Mouse (Mus musculus): ENCODE data around the gene 4930523C07Rik.

4930523C07Rik gene

DNA sequence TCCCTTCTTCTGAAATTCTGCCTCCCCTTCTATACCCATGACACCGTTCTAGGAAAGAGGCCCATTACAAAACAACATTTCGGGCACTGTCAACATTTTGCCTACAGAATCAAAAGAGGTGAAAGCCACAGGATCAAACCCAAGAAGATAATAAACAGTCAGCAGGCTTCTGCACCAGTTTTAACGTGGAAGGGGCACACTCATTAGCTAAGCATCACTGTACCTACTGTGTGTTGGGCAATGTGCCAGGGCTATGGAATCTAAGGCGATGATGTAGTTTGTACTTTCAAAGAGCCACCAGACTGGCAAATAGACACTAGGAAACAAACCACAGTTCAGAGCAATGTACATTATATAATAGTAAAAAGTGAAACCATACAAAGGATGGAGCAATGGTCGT, 1.8 kb downstream of the 4930523C07Rik start:
- DNase-seq (ENCODE audit: low read depth, low spot score) = no peak

DNA sequence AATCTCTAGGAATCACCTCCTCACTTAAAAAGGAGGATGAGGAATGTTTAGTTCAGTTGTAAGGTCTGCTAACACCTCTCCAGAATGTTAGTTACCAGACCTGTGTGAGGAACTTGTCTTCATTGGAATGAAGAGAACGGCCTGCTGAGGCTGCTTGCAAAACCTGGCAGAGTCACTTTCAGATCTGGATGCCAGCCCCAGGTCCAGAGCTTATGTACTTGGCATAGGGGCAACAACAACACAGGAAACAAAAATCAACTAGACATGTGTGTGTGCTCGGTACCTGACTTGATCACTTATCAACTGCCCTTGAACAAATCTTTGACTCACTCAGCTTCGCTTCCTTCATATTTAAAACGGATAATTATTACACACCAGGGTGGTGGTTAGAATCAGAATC, 2.6 kb downstream of the 4930523C07Rik start:
- no peak for DNase-seq (ENCODE audit: low read depth, low spot score)

DNA sequence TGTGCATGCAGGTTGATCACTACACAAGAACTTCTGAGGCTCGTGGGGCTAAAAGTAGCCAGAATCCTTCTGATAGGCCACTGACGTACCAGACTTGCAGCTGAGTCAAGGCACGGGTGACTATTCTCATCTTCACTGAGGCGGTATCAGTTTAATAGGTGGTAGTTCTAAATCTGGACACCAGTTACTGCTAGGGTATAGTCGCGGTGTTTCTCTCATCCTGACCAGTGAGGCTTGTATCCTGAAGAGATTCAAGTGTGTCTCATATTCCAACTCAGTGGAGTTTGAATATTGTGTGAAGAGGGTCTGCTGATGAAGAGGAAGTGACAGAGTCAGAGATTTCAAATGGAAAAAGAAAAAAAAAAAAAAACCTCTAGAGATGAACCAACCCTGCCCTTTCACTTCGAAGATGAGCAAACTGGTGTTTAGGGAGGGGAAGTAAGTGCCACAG, 3.3 kb downstream of the 4930523C07Rik start:
- DNase-seq (ENCODE audit: low read depth, low spot score) = no peak

DNA sequence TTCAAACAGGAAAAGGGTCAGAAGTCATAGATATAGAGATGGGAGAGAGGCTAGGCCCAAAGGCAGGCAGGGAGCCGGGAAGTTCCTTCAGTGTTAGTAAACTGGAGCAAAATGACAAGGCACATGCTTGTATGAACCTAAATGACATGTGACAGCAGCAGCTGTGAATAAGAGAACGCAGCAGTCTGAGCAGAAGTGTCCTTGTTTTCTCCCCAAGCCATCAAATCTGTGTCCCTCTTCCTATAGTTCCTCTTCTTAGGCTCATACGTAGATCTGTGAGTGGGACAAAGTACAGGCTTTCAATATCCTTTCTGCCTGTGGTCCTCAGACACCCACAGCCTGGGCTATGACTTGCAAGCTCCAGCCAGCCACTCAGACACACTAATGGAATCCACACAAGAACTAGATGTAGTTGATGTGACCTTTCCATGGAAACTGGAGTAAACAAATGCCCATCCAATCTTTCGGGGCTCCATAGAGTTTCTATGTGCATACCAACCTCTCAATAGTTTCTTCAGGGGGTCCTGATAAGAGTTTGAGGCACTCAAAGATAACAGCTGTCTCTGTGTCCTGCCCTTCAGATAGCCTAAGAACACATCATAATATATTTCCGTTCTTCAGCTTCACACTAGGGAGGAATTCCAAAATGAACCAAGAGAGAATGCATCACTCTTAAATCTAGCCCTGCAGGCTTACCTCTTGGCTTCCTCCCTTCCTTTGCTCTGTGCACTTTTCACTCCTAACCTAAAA, 5.1 kb downstream of the 4930523C07Rik start:
- no peak for DNase-seq (ENCODE audit: low read depth, low spot score)

DNA sequence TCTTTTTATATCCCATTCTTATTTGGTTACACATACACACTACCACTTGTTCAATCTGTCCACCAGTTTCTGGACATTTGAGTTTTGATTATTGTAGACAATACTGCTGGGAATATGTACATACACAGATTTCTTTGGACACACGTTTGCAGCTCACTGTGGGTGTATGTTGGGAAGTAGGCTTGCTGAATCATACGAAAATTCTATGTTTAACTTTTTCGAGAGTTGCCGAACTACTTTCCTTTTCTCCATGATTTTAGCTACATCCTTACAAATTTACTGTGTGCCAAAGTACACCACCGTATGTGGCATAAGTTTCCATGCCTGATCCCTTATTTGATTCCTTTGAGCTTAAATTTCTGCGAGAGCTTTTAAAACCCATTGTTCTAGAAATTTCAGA, 6.7 kb downstream of the 4930523C07Rik start:
- peak; percentile 51 for DNase-seq (ENCODE audit: low read depth, low spot score)

DNA sequence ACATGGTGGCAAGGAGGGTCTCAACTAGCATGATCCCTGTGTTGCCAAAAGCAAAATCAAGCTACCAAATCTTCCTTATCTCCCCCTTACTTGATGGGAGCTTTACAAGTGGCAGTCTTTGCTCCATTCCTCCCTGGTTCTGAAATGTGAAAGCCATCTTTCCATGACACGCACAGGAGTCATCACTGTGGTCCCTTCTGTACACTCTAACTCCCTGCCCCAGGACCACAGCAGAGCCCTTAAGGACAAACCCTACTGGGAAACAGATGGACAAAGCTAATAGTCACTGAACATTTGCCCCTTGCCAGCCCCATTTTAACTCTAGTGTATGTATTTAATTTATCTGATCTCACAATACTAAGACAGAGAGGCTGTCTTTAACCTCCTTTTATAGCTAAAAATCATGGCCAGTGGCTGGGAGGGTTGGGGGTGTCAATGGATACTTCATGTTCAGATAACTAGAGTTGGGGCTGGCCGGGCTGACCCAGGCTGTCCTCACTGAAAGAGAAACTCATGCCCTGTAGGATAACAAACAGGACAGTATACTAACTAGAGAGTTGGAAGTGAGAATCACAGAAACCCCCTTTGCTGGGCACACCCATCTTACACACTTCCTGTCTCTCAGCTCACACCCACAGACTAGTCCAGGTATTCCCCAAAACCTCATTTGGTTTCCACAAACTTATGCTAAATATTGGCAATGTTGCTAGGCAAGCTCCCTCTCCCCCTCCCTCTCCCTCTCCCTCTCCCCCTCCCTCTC, 8.6 kb downstream of the 4930523C07Rik start:
- no peak for DNase-seq (ENCODE audit: low read depth, low spot score)

DNA sequence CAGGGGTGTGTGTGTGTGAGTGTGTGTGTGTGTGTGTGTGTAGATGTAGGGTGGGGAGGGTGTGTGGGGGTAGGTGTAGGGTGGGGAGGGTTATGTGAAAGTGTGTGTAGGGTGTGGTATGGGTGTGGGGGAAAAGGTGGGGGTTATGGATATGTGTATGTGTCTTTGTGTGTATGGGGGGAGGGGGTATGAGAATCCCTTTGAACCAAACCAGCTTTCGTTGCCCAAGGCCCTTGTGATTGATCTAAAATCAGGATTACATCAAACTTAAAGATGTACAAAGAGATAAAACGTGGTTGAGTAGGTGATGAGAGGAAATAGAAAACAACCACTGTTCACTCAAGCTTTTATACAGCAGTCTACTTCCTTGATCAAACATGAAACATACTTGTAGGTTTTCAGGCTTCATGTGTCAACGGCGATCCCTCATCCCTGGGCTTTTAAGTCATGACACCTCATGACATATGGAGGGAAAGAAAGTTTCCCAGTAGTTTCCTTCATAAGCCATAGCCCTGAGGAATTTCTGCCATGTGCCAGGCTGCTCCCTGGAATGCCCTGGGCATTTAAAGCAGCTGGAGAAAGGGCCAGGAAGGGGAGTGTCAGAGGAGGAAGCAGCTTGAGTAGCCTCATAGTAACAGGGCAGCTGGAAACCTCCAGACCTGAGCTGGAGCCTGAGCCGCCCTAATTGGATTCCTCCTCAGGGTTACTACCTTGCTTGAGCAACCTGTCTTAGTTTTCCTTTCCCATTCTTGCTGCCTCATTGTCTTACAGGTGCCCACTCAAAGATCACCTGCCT, 9.5 kb downstream of the 4930523C07Rik start:
- no peak for DNase-seq (ENCODE audit: low read depth, low spot score)

DNA sequence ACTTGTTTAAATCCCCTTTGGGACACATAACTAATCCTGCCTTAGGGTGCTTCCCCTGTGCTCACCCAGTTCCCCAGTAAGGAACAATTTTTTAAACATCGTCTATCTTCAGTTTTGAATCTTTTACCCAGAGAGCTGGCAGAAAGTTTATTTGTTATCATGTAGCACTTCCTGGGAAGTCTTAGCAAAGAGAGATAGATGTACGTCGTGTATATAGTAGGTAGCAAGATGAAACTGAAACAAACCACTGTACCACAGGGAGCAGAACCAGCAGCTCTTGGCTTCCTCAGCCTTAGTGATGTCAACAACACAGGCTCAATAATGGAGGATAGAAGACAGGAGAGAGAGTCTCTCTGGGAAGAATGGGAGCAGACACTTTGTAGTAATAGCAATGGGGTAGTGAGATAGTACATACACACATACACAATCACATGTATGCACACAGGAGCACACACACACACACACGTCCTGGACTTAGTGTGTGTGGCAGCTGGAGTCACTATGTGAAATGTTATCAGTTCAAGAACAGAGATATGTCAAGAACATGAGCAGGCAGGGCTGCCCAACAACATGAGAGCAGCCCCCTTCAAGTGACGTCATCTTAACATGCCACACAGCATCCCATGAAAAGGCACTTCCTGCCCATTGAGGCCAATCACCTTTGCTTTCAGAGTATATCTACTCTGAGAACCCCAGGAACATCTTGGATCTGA, 10.3 kb downstream of the 4930523C07Rik start:
- DNase-seq (ENCODE audit: low read depth, low spot score) = no peak

DNA sequence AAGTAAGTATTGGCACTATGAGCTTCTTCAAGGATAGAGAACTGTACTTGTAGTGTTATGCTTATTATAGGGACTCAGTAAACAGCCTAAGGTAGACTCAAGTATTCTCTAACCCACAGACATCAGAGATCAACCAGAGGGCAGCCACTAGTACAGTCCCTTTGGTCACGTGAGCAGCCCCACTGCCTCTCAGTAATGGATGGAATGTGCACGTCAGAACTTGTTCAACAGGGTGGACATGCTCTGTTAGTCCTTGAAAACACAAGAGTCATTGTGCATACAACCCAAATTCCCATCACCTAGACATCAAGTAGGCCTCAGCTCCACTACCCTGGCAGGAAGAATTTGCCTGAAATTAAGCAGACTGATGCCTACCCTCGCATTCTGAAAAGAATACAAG, 13.5 kb downstream of the 4930523C07Rik start:
- DNase-seq (ENCODE audit: low read depth, low spot score) = no peak

DNA sequence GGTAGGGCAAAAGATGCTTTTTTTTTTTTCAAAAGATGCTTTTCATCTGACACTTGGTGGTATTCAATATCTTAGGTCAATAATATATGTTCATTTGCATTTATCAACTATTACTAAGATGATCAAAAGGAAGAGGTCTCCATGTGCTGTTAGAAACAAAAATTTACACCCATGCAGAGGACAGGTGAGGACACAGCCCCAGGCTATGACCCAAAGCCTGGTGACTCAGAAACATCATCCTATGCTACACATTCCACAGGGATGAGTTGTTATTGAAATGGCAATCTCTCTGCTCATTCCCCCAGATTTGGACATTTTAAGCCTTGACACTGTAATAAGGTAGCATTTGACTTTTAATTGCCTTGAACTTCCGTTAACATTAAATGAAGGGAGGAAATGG, 15.7 kb downstream of the 4930523C07Rik start:
- no peak for DNase-seq (ENCODE audit: low read depth, low spot score)

DNA sequence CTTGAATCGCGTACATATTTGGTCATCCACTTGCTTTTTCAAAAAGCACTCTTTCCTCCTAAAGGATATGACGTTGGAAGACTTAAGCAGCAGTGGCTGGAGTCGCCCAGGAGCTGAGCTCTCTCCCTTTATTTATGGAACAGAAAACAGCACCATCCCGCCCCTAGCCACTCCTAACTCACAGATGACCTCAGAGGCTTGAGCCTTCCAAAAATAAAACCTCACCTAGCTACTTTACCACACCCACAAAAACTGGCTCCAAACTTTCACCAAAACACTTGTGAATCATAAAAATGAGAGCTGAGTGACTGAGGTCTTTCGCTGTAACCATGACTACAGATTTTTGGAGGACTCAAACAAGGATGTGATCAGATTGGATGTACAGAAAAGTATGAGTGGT, 16.4 kb downstream of the 4930523C07Rik start:
- no peak for DNase-seq (ENCODE audit: low read depth, low spot score)

DNA sequence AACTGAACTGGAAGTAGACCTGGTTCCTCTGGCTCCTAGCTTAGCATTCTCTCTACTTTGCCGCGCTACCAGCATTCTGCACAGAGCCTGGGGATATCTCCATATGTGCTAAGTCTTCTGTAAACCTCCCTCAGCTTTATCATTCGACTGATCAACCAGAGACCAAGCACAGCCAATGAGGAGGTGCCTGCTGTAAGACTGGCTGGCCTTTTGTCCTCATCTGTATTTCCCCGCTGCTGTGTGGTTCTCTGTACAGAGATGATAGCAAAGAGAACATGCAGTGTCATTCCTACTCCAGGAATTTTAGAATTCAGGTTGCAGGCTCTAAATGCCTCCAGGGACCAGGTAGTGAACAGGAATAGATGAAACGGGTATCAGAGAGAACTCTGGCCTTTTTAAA, 17.1 kb downstream of the 4930523C07Rik start:
- DNase-seq (ENCODE audit: low read depth, low spot score) = no peak

DNA sequence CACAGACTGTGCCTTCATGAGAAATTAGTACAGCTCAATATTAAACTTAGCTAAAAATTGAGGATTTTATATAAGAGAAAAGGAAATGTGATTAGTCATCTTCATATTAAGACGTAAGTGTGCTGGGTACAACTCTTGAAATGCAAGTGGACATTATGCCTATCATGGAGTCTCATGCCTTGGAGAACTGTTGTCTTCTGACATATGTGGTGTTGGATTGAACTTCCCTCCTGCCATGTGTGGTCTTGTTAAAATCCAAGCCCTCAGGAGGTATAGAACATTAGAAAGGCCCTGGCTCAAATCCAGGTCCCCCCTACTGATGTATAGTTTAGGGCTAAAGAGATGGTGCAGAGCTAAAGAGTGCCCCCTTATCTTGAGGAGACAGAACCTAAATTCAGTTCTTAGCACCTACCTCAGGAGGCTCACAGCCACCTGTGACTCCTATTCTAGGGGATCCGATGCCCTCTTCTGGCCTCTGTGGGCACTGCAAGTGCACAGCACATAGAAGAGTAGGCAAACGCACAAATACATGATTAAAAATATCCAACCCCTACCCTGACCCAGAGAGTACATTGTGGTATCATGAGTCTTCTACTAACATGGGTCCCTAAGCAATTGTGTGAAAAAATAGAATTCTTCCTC, 17.7 kb downstream of the 4930523C07Rik start:
- DNase-seq (ENCODE audit: low read depth, low spot score) = no peak

DNA sequence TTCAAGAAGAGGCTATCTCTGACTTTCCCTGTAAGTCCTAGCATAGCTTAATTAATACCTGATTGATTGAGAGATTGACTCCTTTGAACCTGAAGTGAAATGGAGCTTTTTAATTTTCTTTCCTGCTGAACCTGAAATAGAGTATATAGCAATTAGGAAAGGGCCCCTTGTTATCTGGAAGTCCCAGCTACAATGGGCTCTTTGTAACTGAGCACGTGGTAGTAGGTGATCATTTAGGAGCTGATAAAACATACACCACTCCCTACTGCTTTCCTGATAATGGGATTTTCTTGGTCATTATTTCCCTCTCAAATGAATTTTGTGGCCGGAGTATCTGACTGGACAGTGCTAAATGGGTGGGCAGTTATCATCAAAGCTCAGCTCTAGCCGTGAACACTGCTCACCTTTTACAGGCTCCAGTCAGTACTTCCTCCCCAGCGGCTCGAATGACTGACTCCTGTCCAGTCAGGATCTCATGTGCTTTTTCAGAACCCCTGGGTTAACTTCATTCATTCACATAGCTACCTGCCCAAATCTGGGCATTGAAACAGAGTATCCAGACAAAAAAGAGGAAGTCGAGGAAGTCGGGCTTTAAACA, 20.5 kb downstream of the 4930523C07Rik start:
- DNase-seq (ENCODE audit: low read depth, low spot score) = no peak

DNA sequence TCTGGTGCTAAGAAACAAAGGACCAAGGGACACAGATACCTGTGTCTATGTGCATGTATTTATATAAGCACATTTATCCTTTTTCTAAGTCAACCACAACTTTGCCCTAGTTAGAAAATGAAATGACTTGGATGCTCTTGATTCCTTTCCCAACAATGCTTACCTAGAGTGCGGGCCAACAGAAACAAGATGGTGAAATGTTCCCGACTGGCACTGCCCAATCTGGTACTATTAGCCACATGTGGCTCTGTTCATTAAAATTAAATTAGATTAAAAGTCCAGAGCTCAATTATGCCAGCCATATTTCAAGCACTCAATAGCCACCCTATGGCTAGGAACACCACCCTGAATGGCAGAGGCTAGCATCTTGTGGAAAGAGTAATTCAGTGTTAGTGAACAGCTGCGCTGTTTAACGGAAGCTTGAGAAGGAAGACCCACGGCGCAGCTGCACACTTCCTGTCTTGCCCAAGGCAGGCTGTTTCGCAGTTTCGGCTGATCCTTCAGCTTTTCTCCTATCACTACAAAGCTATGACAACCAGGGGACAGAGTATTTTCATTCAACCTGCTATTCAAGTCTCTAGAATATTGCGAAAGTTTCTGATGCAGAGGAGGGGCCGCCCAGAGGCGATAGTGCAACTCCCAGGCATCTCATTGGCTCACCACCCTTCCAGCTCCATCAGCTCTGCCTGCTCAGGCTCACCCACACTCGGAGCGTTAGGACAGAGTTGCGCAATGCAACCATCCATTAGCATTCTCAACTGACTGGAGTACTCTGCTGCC, 34.9 kb downstream of the 4930523C07Rik start:
- DNase-seq (ENCODE audit: low read depth, low spot score) = no peak

DNA sequence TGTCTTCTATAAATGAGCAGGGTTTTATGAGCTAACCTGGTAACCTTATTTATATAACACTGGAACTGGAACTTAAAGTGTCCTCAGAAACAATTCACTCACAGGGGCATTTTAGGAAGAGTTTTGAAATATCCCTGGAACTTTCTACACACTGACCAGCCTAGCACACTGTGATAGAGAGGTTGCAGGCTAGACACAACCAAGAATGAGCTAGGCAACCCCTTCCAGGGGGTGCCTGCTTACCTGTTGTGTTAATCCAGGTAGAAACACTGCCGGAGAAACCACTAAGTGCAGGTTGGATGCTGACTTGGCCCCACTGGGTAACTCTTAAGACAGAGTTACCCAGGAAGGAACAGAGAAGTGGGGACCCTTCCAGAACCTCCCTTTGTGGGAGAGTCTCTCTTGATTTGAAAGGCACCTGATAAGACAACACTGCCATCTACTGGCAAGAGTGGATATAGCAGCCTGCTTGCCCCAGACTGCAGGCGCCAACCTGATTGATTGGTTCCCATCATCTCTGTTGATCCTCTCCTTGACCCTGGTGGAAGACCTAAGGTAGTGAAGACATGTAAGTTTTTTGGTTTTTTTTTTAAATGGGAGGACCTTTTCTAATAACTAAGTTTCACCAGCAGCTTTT, 36.7 kb downstream of the 4930523C07Rik start:
- DNase-seq (ENCODE audit: low read depth, low spot score) = peak; percentile 19

DNA sequence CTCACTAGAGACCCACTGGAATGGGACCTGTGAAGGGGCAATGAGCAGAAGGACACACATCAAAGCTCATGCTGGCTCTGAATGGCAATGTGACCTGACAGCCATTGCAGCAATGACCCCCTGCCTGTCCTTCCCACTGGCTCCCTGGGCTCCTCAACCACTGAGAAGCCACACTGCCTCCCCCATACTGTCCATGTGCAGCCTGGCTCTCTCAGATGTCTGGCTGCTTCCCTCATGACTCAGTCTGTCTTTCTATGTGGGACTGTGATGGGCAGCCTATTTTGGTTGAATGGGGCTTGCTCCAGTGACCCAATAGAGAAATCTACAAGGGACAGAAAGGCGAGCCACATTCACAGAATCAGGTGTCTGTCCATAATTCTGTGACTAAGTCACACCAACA, 38.5 kb downstream of the 4930523C07Rik start:
- no peak for DNase-seq (ENCODE audit: low read depth, low spot score)

DNA sequence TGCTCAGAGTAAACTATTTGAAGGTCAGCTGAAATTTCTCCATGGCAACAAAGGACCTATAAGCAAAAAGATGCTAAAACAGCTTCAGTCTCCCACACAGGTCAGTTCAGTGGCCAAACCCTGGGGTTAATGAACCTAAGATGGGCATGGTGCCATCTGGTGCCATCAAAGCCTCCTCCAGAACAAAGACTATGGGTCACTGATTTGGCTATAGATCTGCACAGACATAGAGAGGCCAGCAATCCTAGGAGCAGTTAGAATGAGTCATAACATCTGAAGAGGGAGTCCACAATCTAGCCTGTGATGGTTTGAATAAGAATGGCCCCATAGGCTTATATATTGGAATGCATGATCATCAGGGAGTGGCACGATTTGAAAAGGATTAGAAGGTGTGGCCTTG, 40.1 kb downstream of the 4930523C07Rik start:
- no peak for DNase-seq (ENCODE audit: low read depth, low spot score)

DNA sequence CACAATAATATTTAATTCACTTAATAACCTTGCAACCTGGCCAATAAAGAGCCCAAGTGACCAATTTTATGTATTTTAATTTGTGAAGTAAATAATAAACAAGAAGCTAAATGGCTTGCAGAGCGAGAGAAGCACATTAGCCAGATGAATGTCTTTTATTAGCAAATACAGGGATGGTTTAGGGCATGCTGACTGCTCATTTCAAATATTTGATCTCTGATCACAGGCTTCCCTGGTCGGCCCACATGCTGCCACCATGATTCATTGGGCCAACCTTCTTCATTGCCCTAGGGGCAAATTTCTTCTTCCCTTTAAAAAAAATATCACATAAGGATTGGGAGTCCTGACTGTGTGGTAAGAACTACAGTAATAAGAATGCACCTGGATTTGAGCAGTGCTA, 42.5 kb downstream of the 4930523C07Rik start:
- DNase-seq (ENCODE audit: low read depth, low spot score) = no peak

Data from telencephalon, adult 2 months (tissue).